Mouse (Mus musculus) MEL (cell line): ENCODE data around the gene C87499. TPM values are rescaled to one million over a fixed set of nuclear protein-coding genes. Genes with fewer than 3 reads are reported as not detected.

Experiments
- DNase-seq: peaks from one replicate; pipeline ENCODE4 v3.0.0; 2011; ENCODE audit warnings: low read depth, low spot score
- H3K27ac ChIP-seq: 2 replicates; pipeline ENCODE4 v1.5.1; 2012; ENCODE audit warnings: low read depth, mild to moderate bottlenecking, control low read depth, low read length, moderate library complexity; ENCODE audit not compliant: control insufficient read depth
- H3K27me3 ChIP-seq, 2 experiments: fragments of 150-350 bp in 1 of 2; sonication (generic) in 1 of 2; 2 replicates each; pipeline ENCODE4 v1.6.1; 2012; ENCODE audit warnings: low read length in 2 of 2, mild to moderate bottlenecking in 2 of 2, improper control_type of control experiment in 1 of 2, moderate library complexity in 1 of 2; ENCODE audit not compliant: insufficient read depth in 2 of 2, control insufficient read depth in 1 of 2
- H3K36me3 ChIP-seq, 2 experiments: 2 replicates each; pipeline ENCODE4 v1.6.1; 2012 to 2014; ENCODE audit warnings: low read length in 2 of 2, improper control_type of control experiment in 1 of 2, inconsistent platforms in 1 of 2, mild to moderate bottlenecking in 1 of 2; ENCODE audit not compliant: insufficient read depth in 2 of 2, control insufficient read depth in 1 of 2
- H3K4me1 ChIP-seq, 2 experiments: fragments of 150-350 bp in 1 of 2; sonication (generic) in 1 of 2; 2 replicates each; pipeline ENCODE4 v1.6.1; 2012; ENCODE audit warnings: low read length in 2 of 2, improper control_type of control experiment in 1 of 2, mild to moderate bottlenecking in 1 of 2; ENCODE audit not compliant: insufficient read depth in 2 of 2, control insufficient read depth in 1 of 2
- H3K4me3 ChIP-seq, 2 experiments: fragments of 150-350 bp in 1 of 2; sonication (generic) in 1 of 2; 2 replicates each; pipeline ENCODE4 v1.5.1; 2012; ENCODE audit warnings: low read depth in 2 of 2, low read length in 2 of 2, mild to moderate bottlenecking in 2 of 2, moderate library complexity in 2 of 2, control low read depth in 1 of 2, improper control_type of control experiment in 1 of 2; ENCODE audit not compliant: control insufficient read depth in 1 of 2, insufficient read depth in 1 of 2
- H3K79me2 ChIP-seq: 2 replicates; pipeline ENCODE4 v1.6.1; 2012; ENCODE audit warnings: mild to moderate bottlenecking, low read length, moderate library complexity; ENCODE audit not compliant: control insufficient read depth, poor library complexity, insufficient read depth
- H3K9ac ChIP-seq: 2 replicates; pipeline ENCODE4 v1.6.1; 2012; ENCODE audit warnings: low read depth, mild to moderate bottlenecking, control low read depth, low read length, moderate library complexity; ENCODE audit not compliant: control insufficient read depth, poor library complexity, severe bottlenecking
- H3K9me3 ChIP-seq: fragments of 150-350 bp; sonication (generic); replicated peaks from 2 replicates; pipeline ENCODE4 v1.6.1; 2012; ENCODE audit warnings: mild to moderate bottlenecking, low read length, improper control_type of control experiment, moderate library complexity; ENCODE audit not compliant: insufficient read depth
- EP300 ChIP-seq, 2 experiments: IDR thresholded peaks; 2 replicates each; pipeline ENCODE4 v1.6.1; 2011; ENCODE audit warnings: improper control_type of control experiment in 2 of 2, low read length in 2 of 2, low read depth in 1 of 2, mild to moderate bottlenecking in 1 of 2
- ETS1 ChIP-seq: IDR thresholded peaks from 2 replicates; pipeline ENCODE4 v1.6.1; 2012; ENCODE audit warnings: low read depth, mild to moderate bottlenecking, inconsistent platforms, low read length, improper control_type of control experiment, moderate library complexity
- GABPA ChIP-seq: IDR thresholded peaks from 2 replicates; pipeline ENCODE4 v1.6.1; 2012; ENCODE audit warnings: low read depth, mild to moderate bottlenecking, inconsistent platforms, low read length, improper control_type of control experiment, moderate library complexity
- GATA1 ChIP-seq: IDR thresholded peaks from 2 replicates; pipeline ENCODE4 v1.6.1; 2011; ENCODE audit warnings: low read depth, low read length, improper control_type of control experiment
- MAFK ChIP-seq: IDR thresholded peaks from 2 replicates; pipeline ENCODE4 v1.6.1; 2011; ENCODE audit warnings: low read depth, mild to moderate bottlenecking, low read length, improper control_type of control experiment, borderline replicate concordance
- MAZ ChIP-seq: IDR thresholded peaks from 2 replicates; pipeline ENCODE4 v1.6.1; 2012; ENCODE audit warnings: low read depth, mild to moderate bottlenecking, inconsistent platforms, low read length, improper control_type of control experiment
- MEF2A ChIP-seq: IDR thresholded peaks from 2 replicates; pipeline ENCODE4 v1.6.1; 2014; ENCODE audit warnings: low read depth, mild to moderate bottlenecking, inconsistent platforms, low read length, improper control_type of control experiment; ENCODE audit not compliant: poor library complexity, insufficient replicate concordance, severe bottlenecking; ENCODE audit errors: extremely low read depth
- MXI1 ChIP-seq: IDR thresholded peaks from 2 replicates; pipeline ENCODE4 v1.6.1; 2011; ENCODE audit warnings: mild to moderate bottlenecking, low read depth, low read length, improper control_type of control experiment
- POLR2AphosphoS2 ChIP-seq: IDR thresholded peaks from 2 replicates; pipeline ENCODE4 v1.6.1; 2011; ENCODE audit warnings: low read length, improper control_type of control experiment
- POLR2AphosphoS5 ChIP-seq: IDR thresholded peaks from 2 replicates; pipeline ENCODE4 v1.6.1; 2012; ENCODE audit warnings: low read depth, borderline replicate concordance, mild to moderate bottlenecking, inconsistent platforms, low read length, moderate library complexity, mixed read lengths
- RCOR1 ChIP-seq: IDR thresholded peaks from 2 replicates; pipeline ENCODE4 v1.6.1; 2012; ENCODE audit warnings: low read depth, mild to moderate bottlenecking, inconsistent platforms, low read length, improper control_type of control experiment
- TCF12 ChIP-seq: IDR thresholded peaks from 2 replicates; pipeline ENCODE4 v1.6.1; 2014; ENCODE audit warnings: low read depth, mild to moderate bottlenecking, inconsistent platforms, low read length, improper control_type of control experiment, moderate library complexity
- USF2 ChIP-seq, 2 experiments: IDR thresholded peaks; 2 replicates each; pipeline ENCODE4 v1.6.1; 2011 to 2012; ENCODE audit warnings: improper control_type of control experiment in 2 of 2, low read length in 2 of 2, borderline replicate concordance in 1 of 2, inconsistent platforms in 1 of 2, low read depth in 1 of 2, mild to moderate bottlenecking in 1 of 2; ENCODE audit not compliant: insufficient read depth in 1 of 2
- ZKSCAN1 ChIP-seq: IDR thresholded peaks from 2 replicates; pipeline ENCODE4 v1.6.1; 2012; ENCODE audit warnings: low read depth, mild to moderate bottlenecking, inconsistent platforms, low read length, improper control_type of control experiment, moderate library complexity
- polyA plus RNA-seq, 2 experiments: library from polyadenylated mRNA; stranded (reverse) in 1 of 2; unstranded in 1 of 2; fragments of >175 nt in 1 of 2; fragments of >200 nt in 1 of 2; gene quantifications; 2 replicates each; pipeline versions ENCODE4 v1.2.1 to v1.2.4; 2012; ENCODE audit warnings: low replicate concordance in 2 of 2, low read depth in 1 of 2; ENCODE audit not compliant: insufficient read length in 2 of 2, insufficient read depth in 1 of 2, missing spikeins in 1 of 2
- total RNA-seq: library from RNA; depleted of rRNA; stranded (reverse); fragments of 300-350 nt; gene quantifications from 2 replicates; pipeline ENCODE4 v1.2.3, GENCODE M21; 2012; rRNA removed

Gene C87499
- total RNA-seq (not detected in 2 replicates), polyA plus RNA-seq (not detected)

- H3K9ac ChIP-seq = no peak within 1 kb of the TSS
- no peaks in the 10 kb centered on the region for H3K36me3 ChIP-seq
- no peaks in the 10 kb centered on the region for H3K79me2 ChIP-seq
- H3K4me1 ChIP-seq = no peaks in the 10 kb centered on the region
- TF ChIP-seq ZKSCAN1 (no peak), MEF2A (no peak), GABPA (no peak), MXI1 (no peak), POLR2AphosphoS2 (no peak), MAZ (no peak), MAFK (no peak), POLR2AphosphoS5 (no peak), USF2 (IDR thresholded peaks at IDR 0.05; ENCODE audit: borderline replicate concordance in 1 of 2, insufficient read depth in 1 of 2, low read depth in 1 of 2, low read length in 2 of 2) (no peak), RCOR1 (no peak), EP300 (IDR thresholded peaks at IDR 0.05; ENCODE audit: low read depth in 1 of 2, low read length in 2 of 2) (no peak), TCF12 (no peak)
- TF ChIP-seq, all 39 proteins: peak for 0
- no peak for DNase-seq
- Histone ChIP-seq H3K27ac (no peak within 1 kb of the TSS), H3K9me3 (no peaks in the 10 kb centered on the region), H3K4me3 (no peak within 1 kb of the TSS), H3K27me3 (no peaks in the 10 kb centered on the region; a peak in 1 of 4 replicates)
These were observed at the start of gene C87499 for GRCm38 (mm10) chr4:88634311-88634710. TSS of gene C87499 (minus strand) at chr4:88634411.

GRCm38 (mm10) chr4:88683812-88684211, 49.6 kb upstream of the C87499 start, which contains the start of gene Ifna2:
TSS of gene Ifna2 (minus strand) at chr4:88683912.
- no peak for DNase-seq
- Histone ChIP-seq H3K79me2 (no peaks in the 10 kb centered on the region), H3K9me3 (no peaks in the 10 kb centered on the region), H3K9ac (no peak within 1 kb of the TSS), H3K4me3 (no peak within 1 kb of the TSS), H3K36me3 (peaks cover 0 to 6% of the 10 kb centered on the region in 2 experiments; a peak in 2 of 4 replicates), H3K4me1 (no peaks in the 10 kb centered on the region), H3K27ac (no peak within 1 kb of the TSS), H3K27me3 (peaks cover 2 to 3% of the 10 kb centered on the region in 2 experiments; a peak in 3 of 4 replicates)
- no peak for TF ChIP-seq POLR2AphosphoS5
- TF ChIP-seq EP300 (IDR thresholded peaks at IDR 0.05; ENCODE audit: low read depth in 1 of 2, low read length in 2 of 2) = no peak

GRCm38 (mm10) chr4:88681353-88681752, 47.1 kb upstream of the C87499 start:
- Histone ChIP-seq H3K79me2 (no peaks in the 10 kb centered on the region), H3K27me3 (peaks cover 0 to 2% of the 10 kb centered on the region in 2 experiments; a peak in 2 of 4 replicates), H3K4me3 (no peak overlapping the region), H3K9ac (no peak overlapping the region), H3K4me1 (no peaks in the 10 kb centered on the region), H3K36me3 (peaks cover 0 to 6% of the 10 kb centered on the region in 2 experiments; a peak in 2 of 4 replicates), H3K9me3 (no peaks in the 10 kb centered on the region), H3K27ac (no peak overlapping the region)
- TF ChIP-seq MXI1 (no peak), ETS1 (peak; percentile 70; the same call in 1 of the 2 replicates), EP300 (IDR thresholded peaks at IDR 0.05; ENCODE audit: low read depth in 1 of 2, low read length in 2 of 2) (peak; percentile 16 to 26; a peak in 1 of 4 replicates), GATA1 (peak; percentile 54; the same call in 1 of the 2 replicates)
- DNase-seq = peak; percentile 48
